Mouse (Mus musculus) spleen, adult 2 months (tissue): Measurements from ENCODE around the gene Aida. TPM values are rescaled to one million over a fixed set of nuclear protein-coding genes. Genes with fewer than 3 reads are reported as not detected.

Experiments
- DNase-seq, 2 experiments: peaks; one replicate each; pipeline versions ENCODE4 v3.0.0 to v3.0.0-alpha.2; 2012 to 2021; ENCODE audit warnings: low spot score in 2 of 2, low read depth in 1 of 2
- H3K27ac ChIP-seq: fragments of 200-500 bp; 2 replicates; pipeline ENCODE4 v1.5.1; 2012; ENCODE audit warnings: low read length, inconsistent platforms; ENCODE audit not compliant: insufficient read depth
- H3K27me3 ChIP-seq: fragments of 200-500 bp; 2 replicates; pipeline ENCODE4 v1.6.1; 2012; ENCODE audit warnings: mild to moderate bottlenecking, moderate library complexity, low read length, inconsistent platforms; ENCODE audit not compliant: control insufficient read depth, insufficient read depth
- H3K36me3 ChIP-seq: fragments of 200-500 bp; 2 replicates; pipeline ENCODE4 v1.6.1; 2012; ENCODE audit warnings: mild to moderate bottlenecking, low read length, inconsistent platforms; ENCODE audit not compliant: control insufficient read depth, insufficient read depth
- H3K4me1 ChIP-seq: fragments of 200-500 bp; 2 replicates; pipeline ENCODE4 v1.6.1; 2011; ENCODE audit warnings: inconsistent platforms; ENCODE audit not compliant: control insufficient read depth, insufficient read depth, insufficient read length
- H3K4me3 ChIP-seq: fragments of 200-500 bp; 2 replicates; pipeline ENCODE4 v1.5.1; 2011; ENCODE audit warnings: mild to moderate bottlenecking, inconsistent platforms; ENCODE audit not compliant: insufficient read depth, insufficient read length; ENCODE audit errors: extremely low read depth
- CTCF ChIP-seq: fragments of 200-500 bp; IDR thresholded peaks from 2 replicates; pipeline ENCODE4 v1.5.1; 2011; ENCODE audit warnings: mild to moderate bottlenecking, inconsistent platforms; ENCODE audit not compliant: insufficient read depth, insufficient read length, insufficient replicate concordance; ENCODE audit errors: extremely low read depth
- POLR2A ChIP-seq: fragments of 200-500 bp; IDR thresholded peaks from 2 replicates; pipeline ENCODE4 v1.6.1; 2011; ENCODE audit warnings: low read depth, low read length, inconsistent platforms
- WGBS: fragments of 180-500 bp; shearing (Covaris S2); methylation state at CpG from one replicate; pipeline ENCODE4 v1.1.7; 2018; 5-methylcytosine and 5-hydroxymethylcytosine counted together
- polyA plus RNA-seq: library from polyadenylated mRNA; depleted of rRNA; stranded (reverse); fragments of >200 nt; gene quantifications from 2 replicates; pipeline ENCODE4 v1.2.3, GENCODE M21; 2012; rRNA removed

Gene Aida
- polyA plus RNA-seq, 1 experiment = 13.6 TPM

DNA sequence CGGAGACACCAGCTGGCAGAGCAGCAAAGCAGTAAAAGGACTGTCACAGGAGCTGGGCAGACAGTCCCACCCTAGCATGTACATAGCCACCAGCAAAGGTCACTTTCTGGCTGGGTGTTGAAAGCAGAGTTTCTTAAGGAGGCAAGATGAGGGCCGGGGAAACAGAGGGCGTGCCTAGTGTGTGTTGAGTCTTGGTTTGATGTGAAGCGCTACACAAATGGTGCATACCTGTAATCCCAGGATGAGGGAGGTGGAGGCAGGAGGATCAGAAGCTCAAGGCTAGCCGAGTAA lies 67.1 kb downstream of the Aida start:
- peaks cover 2% of the 10 kb centered on the region; the same call in 1 of the 2 replicates for H3K4me1 ChIP-seq
- peaks cover 21% of the 10 kb centered on the region for H3K36me3 ChIP-seq
- TF ChIP-seq POLR2A (no peak), CTCF (no peak)
- H3K27me3 ChIP-seq = no peaks in the 10 kb centered on the region
- DNase-seq = no peak
- H3K4me3 ChIP-seq = no peak overlapping the region
- no peak overlapping the region for H3K27ac ChIP-seq
- WGBS = 93% methylated on average over 5 of the region's 5 CpGs

DNA sequence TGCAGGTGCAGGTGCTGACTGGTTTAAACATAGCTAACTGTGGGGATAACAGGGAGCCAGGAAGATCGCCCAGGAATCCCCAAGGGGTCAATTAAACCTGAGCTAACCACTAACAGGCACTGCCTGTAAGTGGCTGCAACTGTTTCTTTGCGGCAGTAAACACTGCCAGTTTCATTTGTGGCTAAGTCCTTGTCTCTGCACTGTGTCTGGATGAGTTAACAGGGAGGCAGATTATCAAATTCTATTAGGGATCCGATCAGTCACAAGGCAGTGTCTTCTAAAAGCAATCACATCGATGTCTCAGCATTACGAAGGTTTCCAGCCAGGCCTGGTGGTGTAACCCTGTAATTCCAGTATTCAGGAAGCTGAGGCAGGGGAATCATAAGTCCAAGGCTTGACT lies 70.0 kb downstream of the Aida start:
- Histone ChIP-seq H3K4me1 (peaks cover 6% of the 10 kb centered on the region; the same call in 1 of the 2 replicates), H3K4me3 (no peak overlapping the region), H3K36me3 (peaks cover 10% of the 10 kb centered on the region; the same call in 1 of the 2 replicates), H3K27me3 (no peaks in the 10 kb centered on the region), H3K27ac (no peak overlapping the region)
- no peak for DNase-seq
- TF ChIP-seq CTCF (no peak), POLR2A (no peak)
- WGBS = 95% methylated on average over 5 of the region's 5 CpGs

DNA sequence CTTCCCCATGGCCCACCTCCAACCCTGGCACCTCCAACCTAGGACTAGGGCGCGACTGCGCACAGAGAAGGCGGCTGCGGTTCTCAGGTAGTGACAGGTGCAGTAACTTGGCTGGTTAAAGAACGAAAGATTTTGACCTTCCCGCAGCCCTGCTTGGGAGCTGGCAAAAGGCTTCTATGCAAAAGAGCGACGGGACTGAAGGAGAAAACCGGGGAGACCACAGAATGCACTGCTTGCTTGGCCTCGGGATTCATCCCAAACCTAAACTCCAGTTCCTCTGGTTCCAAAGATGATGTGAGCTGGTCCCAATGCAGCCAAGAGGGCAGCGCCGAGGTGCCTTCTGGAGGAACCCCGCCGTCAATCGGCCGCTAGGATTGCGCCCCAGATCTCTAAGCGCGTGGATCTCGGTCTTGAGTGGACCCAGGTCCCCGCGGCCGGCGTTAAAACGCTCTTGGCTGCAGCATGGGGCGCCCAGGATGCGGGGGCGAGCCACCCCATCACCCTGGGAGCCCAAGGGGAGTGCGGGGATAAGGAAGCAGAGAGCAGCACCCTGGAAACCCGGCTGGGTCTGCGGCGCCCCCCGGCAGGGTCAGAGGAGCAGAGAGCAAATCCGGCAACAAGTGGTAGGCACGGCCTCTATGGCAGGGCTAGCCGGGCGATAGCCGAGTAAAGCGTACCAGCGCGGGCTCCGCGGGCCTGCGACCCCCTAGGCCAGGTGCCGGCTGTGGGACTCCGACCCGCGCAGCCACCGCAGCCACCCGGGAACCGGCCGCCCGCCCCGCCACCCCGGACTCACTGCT lies 72.4 kb downstream of the Aida start:
- Histone ChIP-seq H3K36me3 (peaks cover 3% of the 10 kb centered on the region; the same call in 1 of the 2 replicates), H3K27me3 (no peaks in the 10 kb centered on the region), H3K4me3 (peak overlapping the region; percentile 87), H3K27ac (no peak overlapping the region; the same call in 1 of the 2 replicates), H3K4me1 (peaks cover 6% of the 10 kb centered on the region; the same call in 1 of the 2 replicates)
- TF ChIP-seq POLR2A = no peak
- TF ChIP-seq CTCF = no peak
- 7% methylated on average over 50 of the region's 56 CpGs for WGBS
- DNase-seq = no peak

DNA sequence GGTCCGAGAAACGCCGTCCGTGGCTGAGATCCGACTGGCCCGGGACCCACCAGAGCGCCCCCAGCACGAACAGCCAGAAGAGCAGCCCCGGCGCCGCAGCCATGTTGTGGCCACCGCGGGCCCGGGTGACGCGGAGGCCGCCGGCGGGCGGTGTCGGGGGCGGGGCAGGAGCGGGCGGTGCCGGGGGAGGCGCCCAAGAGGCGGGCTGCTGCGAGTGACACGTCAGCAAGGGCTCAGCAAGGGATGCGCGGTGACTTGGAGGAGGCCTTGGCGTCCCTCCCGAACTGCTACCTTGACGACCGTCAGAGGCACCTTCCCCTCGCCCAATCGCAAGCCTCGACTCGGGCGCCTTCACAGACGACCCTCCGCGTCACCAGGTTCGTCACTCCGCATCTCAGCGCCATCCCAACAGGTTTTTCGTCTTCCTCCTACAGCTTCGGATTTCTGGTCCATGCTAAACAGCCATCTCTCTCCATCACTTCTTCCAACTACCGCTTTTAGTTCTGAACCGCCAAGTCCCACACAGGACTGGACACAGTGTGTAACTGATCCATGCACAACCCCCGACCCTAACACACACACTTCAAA lies 73.1 kb downstream of the Aida start, which contains the start of gene Mia3:
Gene Mia3 (minus strand): TSS at position 127 of the 588 bp plus-strand sequence.
- H3K27ac ChIP-seq = peak within 1 kb of the TSS; percentile 10
- peak; percentile 82 to 92 for DNase-seq
- 1% methylated on average over 51 of the region's 51 CpGs for WGBS

DNA sequence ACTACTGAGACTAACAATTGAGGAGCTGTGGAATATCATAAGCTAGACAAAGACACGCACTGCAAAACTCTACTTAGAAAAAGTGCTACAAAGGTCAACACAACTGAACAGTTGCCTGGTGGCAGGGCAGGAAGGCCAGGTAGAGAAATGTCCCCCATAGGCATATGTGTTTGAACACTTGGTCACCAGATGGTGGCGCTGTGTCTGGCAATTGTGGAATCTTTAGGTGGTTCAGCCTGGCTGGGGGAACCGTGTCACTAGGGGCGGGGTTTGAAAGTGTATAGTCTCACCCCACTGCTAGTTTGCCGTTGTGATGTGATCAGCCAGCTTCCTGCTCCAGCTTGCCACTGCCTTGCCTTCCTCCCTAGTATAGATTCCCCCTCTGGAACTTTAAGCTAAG lies 78.3 kb downstream of the Aida start:
- no peak for DNase-seq
- Histone ChIP-seq H3K27ac (no peak overlapping the region), H3K4me1 (peaks cover 3% of the 10 kb centered on the region; the same call in 1 of the 2 replicates), H3K27me3 (no peaks in the 10 kb centered on the region), H3K4me3 (no peak overlapping the region), H3K36me3 (no peaks in the 10 kb centered on the region)
- WGBS = 86% methylated on average over 5 of the region's 5 CpGs
- no peak for TF ChIP-seq POLR2A
- TF ChIP-seq CTCF = no peak

More for the DNA sequence above, 73.1 kb downstream of the Aida start, which contains the start of gene Mia3:
- H3K4me3 ChIP-seq = peak within 1 kb of the TSS; percentile 87
- no peaks in the 10 kb centered on the region for H3K27me3 ChIP-seq
- H3K4me1 ChIP-seq = peaks cover 6% of the 10 kb centered on the region; the same call in 1 of the 2 replicates
- peak; percentile 80 for TF ChIP-seq POLR2A
- TF ChIP-seq CTCF = no peak
- no peaks in the 10 kb centered on the region; the same call in 1 of the 2 replicates for H3K36me3 ChIP-seq

Other genes with a start within 250 kb of the Aida start
- gene Disp1, start 75.1 kb upstream of the Aida start, polyA plus RNA-seq = 8.5 and 10.4 TPM in 2 replicates
- gene Brox, start 679 bp downstream of the Aida start, polyA plus RNA-seq = 10.1 and 11.3 TPM in 2 replicates
- gene Mia3, start 73.0 kb downstream of the Aida start, polyA plus RNA-seq = 35.9 and 45.3 TPM in 2 replicates
- gene Taf1a, start 92.4 kb downstream of the Aida start, polyA plus RNA-seq = 4.4 and 5.7 TPM in 2 replicates
- gene Hhipl2, start 121.6 kb downstream of the Aida start, polyA plus RNA-seq = 0.02 and 0.05 TPM in 2 replicates